Mouse (Mus musculus): ENCODE measurements at regions not wholly inside any gene's neighbourhood (a gene's known extent, or its start where the extent isn't known, plus 50 kb on each side); places are given as distances from the start of the nearest gene placed in this dataset.
"Not testable (repeated sequence)": the region's sequence is repeated elsewhere in the genome, so short reads cannot be mapped to it uniquely, and the experiment has no call there.

DNA sequence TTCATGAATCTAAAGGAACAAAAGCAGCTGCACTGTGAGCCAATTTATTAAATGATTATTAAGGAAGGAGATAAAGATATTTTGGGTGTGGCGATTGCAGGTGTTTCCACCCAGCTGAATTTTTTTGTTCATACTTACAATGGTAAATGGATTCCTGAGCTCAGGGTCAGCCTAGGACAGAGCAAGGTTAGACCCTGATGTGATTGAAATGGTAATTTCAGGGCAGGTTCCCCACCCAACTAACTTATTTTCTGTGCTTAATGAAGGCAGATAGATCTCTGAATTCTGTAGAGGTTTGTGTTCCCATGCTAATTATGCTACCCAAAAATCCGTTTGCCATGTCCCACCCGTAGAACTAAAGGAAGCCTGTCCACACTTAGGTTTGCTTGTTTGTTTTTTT is 258.8 kb upstream of the St6gal2 start:
- no peak for DNase-seq (ENCODE audit: low spot score)

DNA sequence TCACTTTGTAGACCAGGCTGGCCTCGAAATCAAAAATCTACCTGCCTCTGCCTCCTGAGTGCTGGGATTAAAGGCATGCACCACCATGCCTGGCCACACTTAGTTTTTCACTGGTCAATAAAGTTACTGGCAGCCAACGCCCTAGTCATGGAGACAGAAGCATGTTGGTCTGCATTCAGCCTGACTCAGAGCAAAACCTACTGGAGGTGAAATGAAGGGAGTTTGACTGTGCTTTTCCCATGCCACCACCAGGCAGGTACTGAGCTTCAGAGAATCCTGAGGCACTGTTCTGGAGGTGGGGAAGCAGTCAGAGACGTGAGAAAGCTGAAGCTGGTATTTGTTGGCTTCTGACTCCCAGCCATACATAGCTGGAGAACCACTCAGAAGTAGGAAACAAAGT is 258.4 kb upstream of the St6gal2 start:
- DNase-seq (ENCODE audit: low spot score), result no peak

DNA sequence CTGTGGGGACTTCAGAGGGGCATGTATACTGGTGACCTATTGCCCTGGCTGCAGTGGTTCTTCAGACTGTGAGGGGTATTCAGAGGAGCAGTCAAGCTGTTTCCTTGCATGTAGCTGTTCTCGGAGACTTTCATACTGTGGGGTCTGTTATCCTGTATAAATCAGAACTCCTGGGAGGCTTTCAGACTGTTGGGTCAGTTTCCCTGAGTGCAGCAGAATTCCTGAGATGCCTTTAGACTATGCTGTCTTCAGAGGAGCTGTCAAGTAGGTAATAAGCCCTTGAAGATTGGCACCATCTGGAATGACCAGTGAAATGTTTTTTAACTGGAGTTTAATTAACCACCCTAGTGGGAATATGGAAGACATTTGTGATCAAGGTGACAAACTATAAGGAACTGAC is 238.6 kb upstream of the St6gal2 start:
- DNase-seq (ENCODE audit: low spot score), result peak; percentile 4

DNA sequence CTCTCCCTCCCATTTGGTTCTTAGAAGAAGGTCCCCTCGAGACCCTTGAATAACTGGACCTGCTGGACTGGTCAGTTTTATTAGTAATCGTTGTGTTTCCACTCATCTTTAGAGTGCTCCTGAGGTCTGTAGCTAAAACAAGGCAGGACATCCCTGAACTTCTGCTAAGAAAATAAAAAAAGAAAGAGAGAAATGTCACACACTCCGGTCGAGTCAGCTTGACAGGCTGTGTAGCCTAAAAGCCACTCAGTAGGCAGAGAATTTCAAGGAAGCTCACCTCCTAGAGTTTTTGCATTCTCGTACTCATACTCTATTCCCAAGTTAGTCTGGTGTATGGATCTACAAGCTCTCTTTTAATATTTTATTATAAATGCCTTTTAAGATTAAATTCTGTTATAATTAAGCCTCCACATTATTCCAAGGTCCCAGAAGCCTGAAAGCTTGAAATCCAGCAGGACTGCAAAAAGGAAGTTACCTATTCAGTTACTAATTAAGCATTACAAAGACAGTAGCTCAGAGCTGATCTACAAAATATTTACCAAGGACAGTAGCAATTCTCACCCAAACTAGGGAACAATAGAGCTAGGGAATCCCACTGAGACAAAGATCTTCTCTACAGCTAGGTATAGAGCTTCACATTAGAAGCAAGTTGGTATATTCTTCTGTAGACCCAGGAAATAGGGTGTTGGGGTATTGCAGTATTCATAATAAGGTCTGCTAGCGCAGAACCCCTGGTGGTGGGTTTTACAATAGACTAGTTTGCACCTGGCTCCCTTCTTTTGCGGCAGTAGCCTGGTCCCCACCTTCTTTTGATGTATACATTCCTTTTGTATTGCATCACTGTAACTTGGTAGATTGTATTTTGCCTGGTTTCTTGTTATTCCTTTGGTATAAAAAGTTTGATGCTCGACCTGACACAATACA is 226.7 kb upstream of the St6gal2 start:
- DNase-seq (ENCODE audit: low spot score), result not testable (repeated sequence)

DNA sequence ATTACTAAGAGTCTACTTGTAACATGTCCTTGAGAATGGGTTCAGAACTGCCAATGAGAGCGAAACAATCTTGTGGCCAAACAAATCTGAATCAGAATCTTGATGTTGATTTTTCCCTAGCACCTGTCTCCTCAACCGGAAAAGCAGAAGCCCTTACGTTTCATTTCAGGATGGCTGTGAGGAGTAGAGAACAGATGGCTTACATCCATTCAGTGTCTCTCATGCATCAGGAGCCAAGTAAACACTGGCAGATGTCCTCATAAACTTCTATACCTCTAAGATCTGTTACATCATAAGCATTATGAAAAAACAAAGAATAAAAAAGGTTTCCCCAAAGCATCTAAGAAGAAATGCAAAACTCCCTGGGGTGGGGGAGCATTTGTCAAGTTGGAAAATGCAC is 221.1 kb upstream of the St6gal2 start:
- DNase-seq (ENCODE audit: low spot score), result no peak

DNA sequence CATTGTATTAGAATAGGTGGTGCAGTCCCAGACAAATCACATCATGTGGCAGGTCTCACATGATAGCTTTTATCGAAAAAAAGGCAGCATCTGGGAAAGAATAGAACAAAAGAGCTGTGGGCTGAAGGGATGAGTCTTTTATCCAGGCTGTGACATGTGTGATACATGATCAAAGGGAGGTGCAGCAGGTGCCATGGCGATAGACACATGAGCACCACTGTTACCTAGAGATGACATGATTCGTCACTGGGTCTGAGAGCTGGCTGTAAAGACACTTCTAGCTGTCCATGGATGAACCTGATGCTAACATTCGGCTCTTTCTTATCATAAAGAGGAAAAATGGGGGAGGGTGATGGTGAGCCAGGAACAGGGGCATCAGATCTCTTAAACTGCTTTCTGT is 210.9 kb upstream of the St6gal2 start:
- no peak for DNase-seq (ENCODE audit: low spot score)

DNA sequence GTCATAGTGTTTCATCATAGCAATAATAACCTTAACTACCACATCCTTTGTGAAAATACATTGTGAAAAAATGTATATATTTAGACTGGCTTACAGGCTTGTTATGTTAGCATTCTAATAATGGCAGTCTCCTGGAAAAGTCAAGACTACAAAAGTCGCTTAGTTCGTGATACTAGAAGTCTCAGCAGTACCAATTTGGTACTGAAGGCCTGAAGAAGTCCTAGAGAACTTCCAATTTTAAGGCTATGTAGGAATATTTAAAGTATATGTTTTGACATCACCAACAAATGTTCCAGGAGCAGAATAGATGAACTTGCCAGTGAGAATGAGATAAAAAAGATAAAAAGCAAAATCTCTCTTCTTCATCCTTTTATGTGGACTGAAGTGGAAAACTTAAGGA is 182.5 kb upstream of the St6gal2 start:
- DNase-seq (ENCODE audit: low spot score), result no peak

DNA sequence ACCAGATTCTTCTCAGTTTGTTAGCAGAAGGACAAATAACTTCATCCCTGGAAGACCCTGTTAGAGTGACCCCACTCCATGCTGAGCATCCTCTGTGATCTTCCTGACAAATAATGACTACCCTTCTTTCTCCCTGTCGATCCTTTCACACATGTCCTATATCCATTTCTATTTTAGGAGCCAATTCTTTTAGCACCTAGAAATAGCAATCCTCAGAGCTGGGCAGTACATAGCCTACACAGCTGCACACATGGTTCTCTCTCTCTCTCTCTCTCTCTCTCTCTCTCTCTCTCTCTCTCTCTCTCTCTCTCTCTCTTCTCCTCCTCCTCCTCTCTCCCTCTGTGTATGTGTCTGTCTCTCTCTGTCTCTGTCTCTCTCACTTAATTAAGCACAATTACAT is 168.6 kb upstream of the St6gal2 start:
- no peak for DNase-seq (ENCODE audit: low spot score)

DNA sequence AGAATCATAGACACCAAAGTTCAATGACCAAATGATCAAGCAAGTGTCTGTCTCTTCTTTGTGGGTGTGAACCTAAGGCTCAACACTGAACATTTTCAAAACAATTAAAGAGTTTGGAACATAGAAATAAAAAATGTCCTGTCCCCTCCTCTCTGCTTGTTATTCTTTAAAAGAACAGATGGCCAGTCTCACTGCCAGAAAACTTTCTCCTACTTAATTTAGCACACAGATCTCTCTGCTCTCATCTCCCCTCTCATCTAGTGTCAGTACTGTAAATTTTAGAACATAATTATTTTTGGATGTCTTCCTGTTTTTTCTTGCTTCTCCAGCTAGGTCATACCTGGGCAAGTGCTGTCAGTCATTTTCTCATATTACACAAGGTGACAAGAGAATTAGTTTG is 163.9 kb upstream of the St6gal2 start:
- DNase-seq (ENCODE audit: low spot score), result no peak

DNA sequence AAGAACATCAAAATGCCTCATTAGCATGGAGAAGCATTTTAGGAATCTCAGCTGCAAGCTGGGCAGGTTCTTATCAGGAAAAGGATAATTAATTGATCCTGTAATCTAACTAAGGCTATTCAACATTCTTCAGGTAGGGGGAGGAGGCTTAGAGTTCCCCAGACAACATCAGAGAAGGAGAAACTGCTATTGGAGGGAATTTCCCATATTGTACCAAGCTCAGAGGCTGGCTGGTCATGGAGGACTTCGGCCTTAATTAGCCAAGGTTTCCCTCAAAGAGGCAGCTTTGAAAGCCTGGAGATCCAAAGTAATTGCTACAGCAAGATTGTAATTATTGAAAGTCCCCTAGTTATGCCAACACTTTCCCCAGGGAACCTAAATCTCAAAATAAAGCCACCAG is 156.6 kb upstream of the St6gal2 start:
- DNase-seq (ENCODE audit: low spot score), result no peak

DNA sequence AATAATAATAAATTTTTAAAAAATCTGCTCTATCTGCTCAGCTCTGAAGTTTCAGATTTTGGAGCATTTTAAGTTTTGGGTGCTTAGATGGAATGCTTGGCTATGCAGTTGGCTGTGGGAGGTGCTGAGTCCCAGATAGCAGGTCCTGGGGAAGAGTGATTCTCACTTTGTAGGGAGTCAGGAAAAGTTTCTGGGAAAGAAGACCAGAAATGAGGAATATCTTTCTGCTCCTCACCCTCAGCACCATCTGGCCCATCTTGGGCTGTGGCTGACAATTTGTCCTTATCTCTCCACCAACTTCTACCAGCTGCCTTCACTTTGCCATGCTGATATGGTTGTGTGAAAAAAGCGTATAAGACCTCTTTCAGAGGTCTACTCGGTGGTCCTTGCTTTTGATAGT is 152.5 kb upstream of the St6gal2 start:
- no peak for DNase-seq (ENCODE audit: low spot score)

DNA sequence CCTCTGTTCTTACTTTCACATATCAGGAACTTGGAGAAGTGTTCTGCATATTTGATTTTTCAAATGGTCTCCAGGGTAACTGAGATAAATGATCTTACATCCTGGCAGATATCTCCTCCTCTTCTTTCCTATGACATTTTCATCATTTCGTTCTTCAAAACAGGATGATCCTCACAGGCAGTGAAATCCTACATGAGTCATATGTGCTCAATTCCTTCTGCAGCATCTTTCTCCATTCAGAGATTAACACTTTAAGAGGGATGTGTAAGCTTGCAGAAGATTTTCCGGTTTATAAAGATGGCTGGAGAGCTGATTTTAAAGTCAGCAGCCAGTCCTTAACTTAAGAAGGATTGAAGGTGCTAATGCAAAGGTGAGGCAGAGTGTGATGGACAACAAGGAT is 148.5 kb upstream of the St6gal2 start:
- no peak for DNase-seq (ENCODE audit: low spot score)

DNA sequence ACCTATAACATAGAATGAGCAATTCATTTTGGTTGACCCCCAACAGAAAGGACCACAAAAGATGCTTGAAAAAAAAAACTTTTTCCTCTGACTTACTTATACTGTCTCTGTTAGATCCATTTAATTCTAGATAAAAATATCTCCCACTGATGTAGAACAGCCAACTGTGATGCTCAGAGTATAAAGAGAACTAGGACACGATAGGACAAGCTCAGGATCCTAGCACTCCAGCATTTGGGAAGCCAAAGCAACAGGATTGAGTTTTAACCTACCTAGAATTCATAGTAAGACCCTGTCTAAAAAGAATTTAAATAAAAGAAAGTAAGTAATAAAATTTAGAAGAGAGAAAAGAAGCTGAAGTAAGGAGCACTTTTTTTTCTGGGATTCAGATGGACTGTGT is 146.3 kb upstream of the St6gal2 start:
- DNase-seq (ENCODE audit: low spot score), result no peak

DNA sequence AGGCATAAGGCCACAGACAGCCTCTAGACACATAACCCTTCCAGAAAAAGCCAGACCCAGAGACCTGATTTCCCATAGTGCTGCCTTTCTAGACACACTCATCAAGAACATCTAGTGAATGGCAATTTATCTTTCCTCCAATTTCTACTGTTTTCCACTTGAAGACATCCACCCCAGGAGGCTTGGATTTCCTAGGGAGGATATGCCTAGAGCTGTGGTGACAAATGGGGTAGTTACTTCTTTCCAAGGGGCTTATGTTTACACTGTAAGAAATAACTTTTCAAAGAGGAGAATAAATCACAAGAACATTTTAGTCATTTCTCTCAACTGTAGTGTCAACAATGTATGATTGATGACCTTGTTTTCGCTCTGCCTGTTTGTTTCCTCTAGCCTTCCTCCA is 124.2 kb upstream of the St6gal2 start:
- no peak for DNase-seq (ENCODE audit: low spot score)

DNA sequence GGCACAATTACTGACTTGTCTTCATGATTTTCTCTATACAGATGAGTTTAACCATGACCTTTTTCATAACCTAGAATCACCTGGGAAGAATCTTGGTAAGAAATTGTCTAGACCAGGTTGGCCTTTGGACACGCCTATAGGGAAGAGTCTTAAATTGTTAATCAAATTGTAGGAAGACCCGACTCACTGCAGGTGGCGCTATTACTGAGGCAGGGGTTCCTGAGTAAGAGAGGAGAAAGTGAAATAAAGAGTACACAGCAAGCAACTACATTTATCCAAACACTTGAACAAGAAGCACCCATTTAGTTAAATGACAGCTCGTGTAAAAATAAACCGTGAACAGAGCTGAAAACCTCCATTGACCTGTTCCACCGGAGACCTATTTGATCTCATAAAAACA is 85.9 kb upstream of the St6gal2 start:
- no peak for DNase-seq (ENCODE audit: low spot score)

DNA sequence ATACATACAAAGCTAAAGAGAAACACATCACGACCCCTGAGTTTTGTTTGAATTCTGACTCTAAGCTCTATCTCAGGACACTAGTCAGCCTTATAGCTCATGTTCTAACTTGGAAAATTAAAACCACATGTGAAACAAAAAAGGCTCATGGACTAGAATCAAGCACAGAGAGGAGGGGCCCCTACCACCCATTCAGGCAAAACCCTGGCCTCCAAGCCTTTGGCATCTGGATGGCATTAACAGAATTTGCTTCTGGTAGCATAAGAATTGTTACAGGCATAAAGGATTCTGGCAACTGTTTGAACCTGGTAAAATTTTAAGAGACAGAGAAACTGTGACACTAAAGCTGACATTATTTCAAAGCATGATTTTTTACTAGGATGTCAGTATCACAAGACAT is 78.1 kb upstream of the St6gal2 start:
- peak; percentile 72 for DNase-seq (ENCODE audit: low spot score)

DNA sequence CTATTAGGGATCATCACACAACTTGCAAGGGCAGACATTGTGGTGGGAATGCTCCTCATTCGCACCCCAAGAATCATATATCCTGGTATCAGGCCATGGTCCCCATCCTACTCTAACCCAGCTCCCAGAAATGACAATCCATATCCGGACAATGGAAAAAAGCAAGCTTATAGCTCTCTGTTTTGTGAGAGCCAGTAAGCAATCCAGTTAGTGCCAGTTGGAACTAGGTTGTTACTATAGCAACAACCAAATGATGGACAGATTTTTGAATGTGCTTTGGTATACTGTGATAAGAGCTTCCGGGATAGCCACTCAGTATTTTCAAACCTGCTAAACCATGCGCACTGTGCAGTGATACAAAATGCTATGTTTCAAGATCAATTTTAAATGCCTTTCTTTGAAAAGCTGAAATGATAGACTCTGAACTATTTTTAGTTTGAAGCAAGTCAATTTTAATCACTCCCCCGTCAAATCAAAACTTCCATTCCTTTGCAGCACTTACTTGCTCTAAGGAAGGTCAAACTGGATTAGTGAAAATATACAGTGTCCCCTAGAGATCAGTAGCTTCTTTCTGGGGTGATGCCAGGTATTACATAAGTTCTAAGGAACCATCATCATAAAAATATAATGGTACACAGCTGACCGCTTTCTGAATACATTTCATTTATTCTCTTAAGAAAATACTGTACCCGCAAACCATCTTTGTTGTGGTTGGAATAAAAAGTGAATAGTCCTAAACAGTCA is 77.5 kb upstream of the St6gal2 start:
- peak; percentile 8 for DNase-seq (ENCODE audit: low spot score)
